Mouse (Mus musculus): ENCODE data around the gene Naa35. TPM values are rescaled to one million over a fixed set of nuclear protein-coding genes. Genes with fewer than 3 reads are reported as not detected.

Gene Naa35
- polyA plus RNA-seq, 1 experiment from 2014 or later, result 83.5 TPM

GRCm38 (mm10) chr13:59615152-59615551 lies 30.1 kb downstream of the Naa35 start:
- H3K36me3 ChIP-seq (ENCODE audit: insufficient read depth), result peaks cover 74% of the 10 kb centered on the region
- WGBS, result 83% methylated on average over 4 of the region's 4 CpGs
- no peak for ATAC-seq (ENCODE audit: insufficient read depth)

GRCm38 (mm10) chr13:59615554-59615953 lies 30.5 kb downstream of the Naa35 start:
- Histone ChIP-seq H3K27me3 (ENCODE audit: insufficient read depth, low read length) (no peaks in the 10 kb centered on the region), H3K4me3 (ENCODE audit: low read depth, low read length) (no peak overlapping the region), H3K27ac (ENCODE audit: low read depth) (no peak overlapping the region), H3K36me3 (ENCODE audit: insufficient read depth) (peaks cover 73% of the 10 kb centered on the region), H3K4me1 (ENCODE audit: insufficient read depth) (no peaks in the 10 kb centered on the region), H3K9ac (no peak overlapping the region), H3K9me3 (ENCODE audit: low read depth, low read length) (no peaks in the 10 kb centered on the region), H3K4me2 (no peak overlapping the region)
- DNase-seq (no peak), ATAC-seq (ENCODE audit: insufficient read depth) (no peak)
- 63% methylated on average over 4 of the region's 4 CpGs for WGBS
- TF ChIP-seq CTCF (IDR thresholded peaks at IDR 0.05; ENCODE audit: low read depth), result no peak

More at GRCm38 (mm10) chr13:59615152-59615551, 30.1 kb downstream of the Naa35 start:
- no peaks in the 10 kb centered on the region for H3K27me3 ChIP-seq (ENCODE audit: insufficient read depth, low read length)
- H3K4me2 ChIP-seq, result no peak overlapping the region
- H3K9me3 ChIP-seq (ENCODE audit: low read depth, low read length), result no peaks in the 10 kb centered on the region
- TF ChIP-seq CTCF (IDR thresholded peaks at IDR 0.05; ENCODE audit: low read depth), result no peak
- no peak overlapping the region for H3K9ac ChIP-seq
- no peak overlapping the region for H3K27ac ChIP-seq (ENCODE audit: low read depth)
- no peak for DNase-seq
- no peak overlapping the region for H3K4me3 ChIP-seq (ENCODE audit: low read depth, low read length)
- H3K4me1 ChIP-seq (ENCODE audit: insufficient read depth), result no peaks in the 10 kb centered on the region

GRCm38 (mm10) chr13:59618463-59618862 lies 33.4 kb downstream of the Naa35 start:
- H3K9me3 ChIP-seq (ENCODE audit: low read depth, low read length), result no peaks in the 10 kb centered on the region
- H3K27me3 ChIP-seq (ENCODE audit: insufficient read depth, low read length), result no peaks in the 10 kb centered on the region
- no peak for TF ChIP-seq CTCF (IDR thresholded peaks at IDR 0.05; ENCODE audit: low read depth)
- no peak overlapping the region for H3K4me2 ChIP-seq
- no peak overlapping the region for H3K9ac ChIP-seq
- H3K4me3 ChIP-seq (ENCODE audit: low read depth, low read length), result no peak overlapping the region
- no peak for ATAC-seq (ENCODE audit: insufficient read depth)
- WGBS, result 72% methylated on average over 6 of the region's 6 CpGs
- DNase-seq, result no peak
- no peaks in the 10 kb centered on the region for H3K4me1 ChIP-seq (ENCODE audit: insufficient read depth)
- peaks cover 76% of the 10 kb centered on the region for H3K36me3 ChIP-seq (ENCODE audit: insufficient read depth)
- no peak overlapping the region for H3K27ac ChIP-seq (ENCODE audit: low read depth)

GRCm38 (mm10) chr13:59621643-59622489 lies 36.8 kb downstream of the Naa35 start:
- Histone ChIP-seq H3K4me3 (ENCODE audit: low read depth, low read length) (no peak overlapping the region), H3K9me3 (ENCODE audit: low read depth, low read length) (no peaks in the 10 kb centered on the region), H3K27me3 (ENCODE audit: insufficient read depth, low read length) (no peaks in the 10 kb centered on the region), H3K27ac (ENCODE audit: low read depth) (no peak overlapping the region), H3K9ac (no peak overlapping the region), H3K4me2 (no peak overlapping the region), H3K4me1 (ENCODE audit: insufficient read depth) (no peaks in the 10 kb centered on the region), H3K36me3 (ENCODE audit: insufficient read depth) (peaks cover 84% of the 10 kb centered on the region)
- no peak for ATAC-seq (ENCODE audit: insufficient read depth)
- no peak for DNase-seq
- WGBS, result 83% methylated on average over 7 of the region's 7 CpGs
- TF ChIP-seq CTCF (IDR thresholded peaks at IDR 0.05; ENCODE audit: low read depth), result no peak

- no peak overlapping the region for H3K4me3 ChIP-seq (ENCODE audit: low read depth, low read length)
- no peak overlapping the region for H3K9ac ChIP-seq
- WGBS, result 69% methylated on average over 3 of the region's 3 CpGs
- H3K4me1 ChIP-seq (ENCODE audit: insufficient read depth), result no peaks in the 10 kb centered on the region
- H3K9me3 ChIP-seq (ENCODE audit: low read depth, low read length), result no peaks in the 10 kb centered on the region
- H3K27me3 ChIP-seq (ENCODE audit: insufficient read depth, low read length), result no peaks in the 10 kb centered on the region
- H3K27ac ChIP-seq (ENCODE audit: low read depth), result no peak overlapping the region
- no peak overlapping the region for H3K4me2 ChIP-seq
- peaks cover 84% of the 10 kb centered on the region for H3K36me3 ChIP-seq (ENCODE audit: insufficient read depth)
- TF ChIP-seq CTCF (IDR thresholded peaks at IDR 0.05; ENCODE audit: low read depth), result no peak
- ATAC-seq (ENCODE audit: insufficient read depth) (no peak), DNase-seq (no peak)
Measured at GRCm38 (mm10) chr13:59624389-59624788, 39.3 kb downstream of the Naa35 start.

- no peak for DNase-seq
- Histone ChIP-seq H3K36me3 (ENCODE audit: insufficient read depth) (peaks cover 88% of the 10 kb centered on the region), H3K4me1 (ENCODE audit: insufficient read depth) (no peaks in the 10 kb centered on the region)
Measured at GRCm38 (mm10) chr13:59624903-59625302, 39.8 kb downstream of the Naa35 start.

GRCm38 (mm10) chr13:59626739-59627138 lies 41.7 kb downstream of the Naa35 start:
- Histone ChIP-seq H3K9ac (no peak overlapping the region), H3K9me3 (ENCODE audit: low read depth, low read length) (no peaks in the 10 kb centered on the region), H3K27ac (ENCODE audit: low read depth) (no peak overlapping the region), H3K4me1 (ENCODE audit: insufficient read depth) (no peaks in the 10 kb centered on the region), H3K27me3 (ENCODE audit: insufficient read depth, low read length) (no peaks in the 10 kb centered on the region), H3K4me2 (no peak overlapping the region), H3K36me3 (ENCODE audit: insufficient read depth) (peaks cover 88% of the 10 kb centered on the region), H3K4me3 (ENCODE audit: low read depth, low read length) (no peak overlapping the region)
- no peak for TF ChIP-seq CTCF (IDR thresholded peaks at IDR 0.05; ENCODE audit: low read depth)
- DNase-seq (no peak), ATAC-seq (ENCODE audit: insufficient read depth) (no peak)
- 89% methylated on average over 7 of the region's 7 CpGs for WGBS

More at GRCm38 (mm10) chr13:59624903-59625302, 39.8 kb downstream of the Naa35 start:
- H3K4me2 ChIP-seq, result no peak overlapping the region
- no peak for ATAC-seq (ENCODE audit: insufficient read depth)
- no peak overlapping the region for H3K27ac ChIP-seq (ENCODE audit: low read depth)
- no peak overlapping the region for H3K9ac ChIP-seq
- 70% methylated on average over 5 of the region's 5 CpGs for WGBS
- TF ChIP-seq CTCF (IDR thresholded peaks at IDR 0.05; ENCODE audit: low read depth), result no peak
- H3K27me3 ChIP-seq (ENCODE audit: insufficient read depth, low read length), result no peaks in the 10 kb centered on the region
- no peaks in the 10 kb centered on the region for H3K9me3 ChIP-seq (ENCODE audit: low read depth, low read length)
- H3K4me3 ChIP-seq (ENCODE audit: low read depth, low read length), result no peak overlapping the region
